Mouse (Mus musculus) heart, embryonic 11.5 days (tissue): ENCODE results near the gene Bach2. TPM values are rescaled to one million over a fixed set of nuclear protein-coding genes. Genes with fewer than 3 reads are reported as not detected.

Experiments
- ATAC-seq: fragments of 200-750 bp; cut with Nextera tagmentation; replicated peaks from 2 replicates; pipeline ENCODE4 v1.8.0; 2017; ENCODE audit warnings: moderate library complexity; ENCODE audit not compliant: insufficient number of reproducible peaks, low FRiP score, low TSS enrichment
- H3K27ac ChIP-seq: fragments of 300-500 bp; sonication (generic); 2 replicates; pipeline ENCODE4 v1.5.1; 2014; ENCODE audit warnings: mild to moderate bottlenecking, low read depth, low read length
- H3K27me3 ChIP-seq: fragments of 300-500 bp; sonication (generic); 2 replicates; pipeline ENCODE4 v1.6.1; 2014; ENCODE audit warnings: mild to moderate bottlenecking, low read length, mixed read lengths; ENCODE audit not compliant: control insufficient read depth, insufficient read depth
- H3K36me3 ChIP-seq: fragments of 300-500 bp; sonication (generic); 2 replicates; pipeline ENCODE4 v1.6.1; 2014; ENCODE audit warnings: mild to moderate bottlenecking, low read length, moderate library complexity, mixed read lengths; ENCODE audit not compliant: control insufficient read depth, insufficient read depth
- H3K4me1 ChIP-seq: fragments of 300-500 bp; sonication (generic); 2 replicates; pipeline ENCODE4 v1.6.1; 2014; ENCODE audit warnings: low read length; ENCODE audit not compliant: control insufficient read depth, insufficient read depth
- H3K4me2 ChIP-seq: fragments of 300-500 bp; sonication (generic); 2 replicates; pipeline ENCODE4 v1.6.1; 2014; ENCODE audit warnings: mild to moderate bottlenecking, moderate library complexity
- H3K4me3 ChIP-seq: fragments of 300-500 bp; sonication (generic); 2 replicates; pipeline ENCODE4 v1.5.1; 2014; ENCODE audit warnings: low read depth, low read length
- H3K9ac ChIP-seq: fragments of 300-500 bp; sonication (generic); 2 replicates; pipeline ENCODE4 v1.6.1; 2014; ENCODE audit warnings: mild to moderate bottlenecking, low read depth, low read length, moderate library complexity
- H3K9me3 ChIP-seq: fragments of 300-500 bp; sonication (generic); replicated peaks from 2 replicates; pipeline ENCODE4 v1.6.1; 2016; ENCODE audit warnings: low read length; ENCODE audit not compliant: control insufficient read depth
- WGBS: fragments of 180-500 bp; shearing (Covaris S2); extraction: QIAGEN DNeasy Blood & Tissue Kit; methylation state at CpG from one replicate; pipeline ENCODE4 v1.1.7; 2014; ENCODE audit not compliant: insufficient replicate concordance; 5-methylcytosine and 5-hydroxymethylcytosine counted together
- polyA plus RNA-seq: library from polyadenylated mRNA; unstranded; fragments of >200 nt; fragmentation: Nextera tagmentation; extraction: Ambion mirVana; gene quantifications from 2 replicates; pipeline ENCODE4 v1.2.1, GENCODE M21; 2014

Bach2 gene
- polyA plus RNA-seq, 1 experiment from 2014 or later = 8.0 TPM

DNA sequence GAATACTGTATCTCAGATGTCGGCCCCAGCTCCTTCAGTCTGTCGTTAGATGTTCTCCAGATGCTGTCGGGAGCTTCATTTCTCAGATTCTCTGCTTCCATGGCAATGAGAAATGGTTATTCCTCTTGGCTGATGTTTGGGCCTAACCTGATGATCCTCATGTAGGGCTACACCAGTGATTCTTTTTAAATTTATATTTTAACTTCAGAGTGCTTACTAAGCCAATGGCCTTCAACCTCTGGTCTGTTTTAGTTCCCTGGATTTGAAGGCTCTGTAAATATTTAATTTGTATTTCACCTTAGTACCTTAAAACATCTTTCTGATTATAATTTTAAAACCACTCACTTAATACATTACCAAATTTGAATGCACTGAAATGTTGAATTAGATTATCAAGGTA, 60.6 kb downstream of the Bach2 start:
- WGBS = 24% methylated on average over 3 of the region's 3 CpGs
- Histone ChIP-seq H3K27me3 (no peaks in the 10 kb centered on the region), H3K4me3 (no peak overlapping the region), H3K4me1 (peaks cover 47% of the 10 kb centered on the region), H3K4me2 (no peak overlapping the region), H3K9ac (no peak overlapping the region), H3K9me3 (no peaks in the 10 kb centered on the region), H3K27ac (no peak overlapping the region), H3K36me3 (no peaks in the 10 kb centered on the region)
- ATAC-seq = no peak

DNA sequence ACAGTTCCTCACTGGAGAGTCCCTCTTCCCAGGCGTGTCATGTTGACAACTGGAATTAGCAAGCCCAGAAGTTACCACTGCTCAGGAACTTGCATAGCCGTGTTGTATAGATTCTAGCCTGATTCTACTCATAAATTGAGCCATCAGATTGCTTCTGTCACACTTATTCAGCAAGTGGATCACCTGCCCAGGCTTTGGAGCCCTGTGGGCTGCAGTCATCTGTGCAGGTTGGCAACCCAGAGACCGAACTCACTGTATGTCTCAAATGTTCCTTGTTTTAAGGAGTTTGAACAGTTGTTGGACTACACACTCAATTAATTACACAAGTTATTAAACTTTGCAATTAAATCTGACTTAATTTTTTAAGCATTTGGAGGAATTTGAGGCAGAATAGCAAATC, 61.4 kb downstream of the Bach2 start:
- Histone ChIP-seq H3K9ac (no peak overlapping the region), H3K4me3 (no peak overlapping the region), H3K9me3 (no peaks in the 10 kb centered on the region), H3K27me3 (no peaks in the 10 kb centered on the region), H3K27ac (no peak overlapping the region), H3K36me3 (no peaks in the 10 kb centered on the region), H3K4me1 (peaks cover 54% of the 10 kb centered on the region), H3K4me2 (no peak overlapping the region)
- 69% methylated on average over 3 of the region's 3 CpGs for WGBS
- no peak for ATAC-seq

DNA sequence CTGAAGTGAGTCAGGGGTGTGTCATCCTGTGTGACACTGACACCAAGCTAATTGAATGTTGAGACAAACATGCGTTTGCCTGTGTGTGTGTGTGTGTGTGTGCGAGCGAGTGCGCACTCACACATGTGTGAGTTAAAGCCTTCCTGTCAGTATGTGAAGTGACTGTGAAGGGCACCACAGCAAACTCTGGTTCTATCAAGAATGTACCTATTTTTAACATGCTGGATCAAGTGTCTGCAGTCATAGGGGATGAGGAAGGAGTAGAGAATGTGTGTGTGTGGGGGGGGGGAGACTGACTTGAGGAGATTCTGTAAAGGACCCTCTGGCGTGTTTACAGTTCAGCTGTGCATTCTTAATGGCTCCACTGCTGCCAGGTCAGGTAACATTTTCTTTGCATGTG, 64.1 kb downstream of the Bach2 start:
- WGBS = 30% methylated on average over 5 of the region's 5 CpGs
- no peak overlapping the region for H3K4me3 ChIP-seq
- no peaks in the 10 kb centered on the region for H3K36me3 ChIP-seq
- peak; percentile 29 for ATAC-seq
- H3K9me3 ChIP-seq = no peaks in the 10 kb centered on the region
- H3K9ac ChIP-seq = peak overlapping the region; percentile 63
- H3K4me2 ChIP-seq = peak overlapping the region; percentile 60
- peak overlapping the region; percentile 90 for H3K27ac ChIP-seq
- H3K4me1 ChIP-seq = peaks cover 75% of the 10 kb centered on the region
- H3K27me3 ChIP-seq = no peaks in the 10 kb centered on the region

DNA sequence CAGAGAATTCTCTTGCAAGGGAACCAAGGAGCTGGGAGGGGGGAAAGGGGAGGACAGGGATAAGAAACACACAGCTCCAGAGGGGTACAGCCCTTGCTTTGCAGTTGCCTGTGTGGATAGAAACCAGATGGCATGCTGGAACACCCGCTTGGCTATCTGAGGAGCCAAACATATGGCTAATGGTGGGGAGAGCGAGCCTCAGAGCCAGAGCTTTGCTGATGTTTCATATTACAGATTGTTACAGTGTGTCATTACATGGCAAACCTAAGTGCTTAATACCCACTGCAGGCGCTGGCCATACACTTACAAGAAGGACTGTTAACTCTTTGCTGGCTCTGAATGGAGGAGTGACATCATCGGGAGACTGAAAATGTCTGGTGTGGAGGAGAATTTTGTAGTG, 64.5 kb downstream of the Bach2 start:
- peak overlapping the region; percentile 90 for H3K27ac ChIP-seq
- peaks cover 75% of the 10 kb centered on the region for H3K4me1 ChIP-seq
- peak; percentile 69 for ATAC-seq
- no peaks in the 10 kb centered on the region for H3K36me3 ChIP-seq
- WGBS = 14% methylated on average over 4 of the region's 4 CpGs
- H3K27me3 ChIP-seq = no peaks in the 10 kb centered on the region
- H3K9me3 ChIP-seq = no peaks in the 10 kb centered on the region
- H3K9ac ChIP-seq = peak overlapping the region; percentile 63
- peak overlapping the region; percentile 60 for H3K4me2 ChIP-seq
- peak overlapping the region; percentile 16; the same call in 1 of the 2 replicates for H3K4me3 ChIP-seq

GRCm38 (mm10) chr4:32303674-32304073, 65.1 kb downstream of the Bach2 start:
- peak overlapping the region; percentile 60 for H3K4me2 ChIP-seq
- no peaks in the 10 kb centered on the region for H3K27me3 ChIP-seq
- H3K36me3 ChIP-seq = no peaks in the 10 kb centered on the region
- H3K27ac ChIP-seq = peak overlapping the region; percentile 90
- H3K9me3 ChIP-seq = no peaks in the 10 kb centered on the region
- ATAC-seq = peak; percentile 68; the same call in 1 of the 2 replicates
- H3K4me1 ChIP-seq = peaks cover 69% of the 10 kb centered on the region
- peak overlapping the region; percentile 16; the same call in 1 of the 2 replicates for H3K4me3 ChIP-seq
- H3K9ac ChIP-seq = peak overlapping the region; percentile 63
- under 1% methylated on average over 8 of the region's 8 CpGs for WGBS

- no peak overlapping the region for H3K9ac ChIP-seq
- no peak overlapping the region for H3K4me3 ChIP-seq
- peak overlapping the region; percentile 90 for H3K27ac ChIP-seq
- H3K4me1 ChIP-seq = peaks cover 65% of the 10 kb centered on the region
- 30% methylated on average over 6 of the region's 6 CpGs for WGBS
- no peaks in the 10 kb centered on the region for H3K9me3 ChIP-seq
- peak overlapping the region; percentile 60 for H3K4me2 ChIP-seq
- no peak for ATAC-seq
- H3K27me3 ChIP-seq = no peaks in the 10 kb centered on the region
- H3K36me3 ChIP-seq = no peaks in the 10 kb centered on the region
Measured at GRCm38 (mm10) chr4:32304221-32304703, 65.7 kb downstream of the Bach2 start.

GRCm38 (mm10) chr4:32305036-32305615, 66.5 kb downstream of the Bach2 start:
- no peak for ATAC-seq
- Histone ChIP-seq H3K9ac (peak overlapping the region; percentile 23; the same call in 1 of the 2 replicates), H3K9me3 (no peaks in the 10 kb centered on the region), H3K4me2 (no peak overlapping the region), H3K4me3 (no peak overlapping the region), H3K27me3 (no peaks in the 10 kb centered on the region), H3K36me3 (no peaks in the 10 kb centered on the region), H3K27ac (peak overlapping the region; percentile 90), H3K4me1 (peaks cover 59% of the 10 kb centered on the region)
- 58% methylated on average over 18 of the region's 18 CpGs for WGBS

DNA sequence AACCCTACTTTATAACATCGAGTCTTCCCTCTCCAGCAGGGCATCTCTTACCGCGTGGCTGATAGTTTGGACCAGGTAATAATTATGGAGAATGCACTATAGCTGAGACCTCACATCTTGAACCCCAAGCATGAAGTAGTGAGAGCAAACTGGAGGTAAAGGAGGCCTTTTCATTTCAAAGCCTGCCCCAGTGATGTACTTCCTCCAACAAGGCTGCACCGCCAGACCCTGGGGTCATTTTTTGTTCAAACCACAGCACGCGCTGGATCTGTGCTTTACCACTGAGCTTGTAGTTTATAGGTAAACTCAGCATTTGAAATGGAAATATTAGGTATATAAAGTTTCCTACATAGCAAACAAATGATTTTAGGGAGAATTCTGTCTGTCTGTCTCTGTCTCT, 67.1 kb downstream of the Bach2 start:
- no peaks in the 10 kb centered on the region for H3K36me3 ChIP-seq
- 68% methylated on average over 6 of the region's 6 CpGs for WGBS
- peaks cover 55% of the 10 kb centered on the region for H3K4me1 ChIP-seq
- H3K9ac ChIP-seq = 0 out of 2 replicates have a peak overlapping the region, but pooled peaks have one; percentile 23
- no peaks in the 10 kb centered on the region for H3K27me3 ChIP-seq
- no peaks in the 10 kb centered on the region for H3K9me3 ChIP-seq
- H3K4me3 ChIP-seq = no peak overlapping the region
- H3K27ac ChIP-seq = peak overlapping the region; percentile 90
- no peak for ATAC-seq
- H3K4me2 ChIP-seq = no peak overlapping the region
